Mouse (Mus musculus) midbrain, embryonic 13.5 days (tissue): Measurements from ENCODE around the gene Rrp12. TPM values are rescaled to one million over a fixed set of nuclear protein-coding genes. Genes with fewer than 3 reads are reported as not detected.
"Not testable (repeated sequence)": the region's sequence is repeated elsewhere in the genome, so short reads cannot be mapped to it uniquely, and the experiment has no call there.

Source experiments
- ATAC-seq: fragments of 200-750 bp; cut with Nextera tagmentation; 2 replicates; pipeline ENCODE4 v1.8.0; 2017; ENCODE audit warnings: mild to moderate bottlenecking, moderate TSS enrichment, moderate library complexity
- H3K27ac ChIP-seq: fragments of 300-500 bp; sonication (generic); 2 replicates; pipeline ENCODE4 v1.5.1; 2015; ENCODE audit warnings: inconsistent platforms, mild to moderate bottlenecking, moderate library complexity
- H3K27me3 ChIP-seq: fragments of 300-500 bp; sonication (generic); 2 replicates; pipeline ENCODE4 v1.6.1; 2015; ENCODE audit warnings: mild to moderate bottlenecking, inconsistent platforms
- H3K36me3 ChIP-seq: fragments of 300-500 bp; sonication (generic); 2 replicates; pipeline ENCODE4 v1.6.1; 2015; ENCODE audit warnings: mild to moderate bottlenecking, inconsistent platforms
- H3K4me1 ChIP-seq: fragments of 300-500 bp; sonication (generic); replicated peaks from 2 replicates; pipeline ENCODE4 v1.6.1; 2015; ENCODE audit warnings: inconsistent platforms
- H3K4me2 ChIP-seq: fragments of 300-500 bp; sonication (generic); replicated peaks from 2 replicates; pipeline ENCODE4 v1.6.1; 2015; ENCODE audit warnings: moderate library complexity, mild to moderate bottlenecking, inconsistent platforms
- H3K4me3 ChIP-seq: fragments of 300-500 bp; sonication (generic); replicated peaks from 2 replicates; pipeline ENCODE4 v1.5.1; 2015; ENCODE audit warnings: mild to moderate bottlenecking, inconsistent platforms
- H3K9ac ChIP-seq: fragments of 300-500 bp; sonication (generic); replicated peaks from 2 replicates; pipeline ENCODE4 v1.6.1; 2015; ENCODE audit warnings: mild to moderate bottlenecking, inconsistent platforms
- H3K9me3 ChIP-seq: fragments of 300-500 bp; sonication (generic); 2 replicates; pipeline ENCODE4 v1.6.1; 2016; ENCODE audit warnings: mild to moderate bottlenecking, inconsistent platforms
- WGBS: fragments of 180-500 bp; shearing (Covaris S2); methylation state at CpG from one replicate; pipeline ENCODE4 v1.1.7; 2015; 5-methylcytosine and 5-hydroxymethylcytosine counted together
- polyA plus RNA-seq: library from polyadenylated mRNA; unstranded; fragments of >200 nt; fragmentation: Nextera tagmentation; extraction: Ambion mirVana; gene quantifications from 2 replicates; pipeline ENCODE4 v1.2.1, GENCODE M21; 2015

Gene Rrp12
- polyA plus RNA-seq, 1 experiment from 2014 or later = 15.7 TPM

DNA sequence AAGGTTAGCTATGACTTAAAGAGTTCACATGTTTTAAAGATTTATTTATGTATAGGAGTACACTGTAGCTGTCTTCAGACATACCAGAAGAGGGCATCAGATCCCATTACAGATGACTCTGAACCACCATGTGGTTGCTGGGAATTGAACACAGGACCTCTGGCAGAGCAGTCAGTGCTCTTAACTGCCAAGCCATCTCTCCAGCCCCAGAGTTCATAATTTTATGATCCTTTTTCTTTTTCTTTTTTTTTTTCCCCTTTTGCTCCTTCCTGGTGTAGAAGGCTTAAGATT, 18.6 kb upstream of the Rrp12 start:
- ATAC-seq, H3K4me3 ChIP-seq, H3K9ac ChIP-seq, H3K27me3 ChIP-seq, H3K27ac ChIP-seq, H3K9me3 ChIP-seq: not testable (repeated sequence)
- H3K4me1 ChIP-seq = peaks cover 26% of the 10 kb centered on the region
- peaks cover 32% of the 10 kb centered on the region for H3K36me3 ChIP-seq
- peak overlapping the region; percentile 86; the same call in 1 of the 2 replicates for H3K4me2 ChIP-seq

- H3K4me2 ChIP-seq = peak overlapping the region; percentile 86
- 0 out of 2 replicates have a peak overlapping the region, but pooled peaks have one; percentile 15 for H3K27ac ChIP-seq
- peaks cover 26% of the 10 kb centered on the region for H3K4me1 ChIP-seq
- peak overlapping the region; percentile 90 for H3K4me3 ChIP-seq
- no peaks in the 10 kb centered on the region for H3K27me3 ChIP-seq
- peak overlapping the region; percentile 93 for H3K9ac ChIP-seq
- H3K36me3 ChIP-seq = peaks cover 26% of the 10 kb centered on the region
- no peak for ATAC-seq
- 26% methylated on average over 6 of the region's 6 CpGs for WGBS
- H3K9me3 ChIP-seq = no peaks in the 10 kb centered on the region
Observed at GRCm38 (mm10) chr19:41913774-41914591, 18.0 kb upstream of the Rrp12 start.

DNA sequence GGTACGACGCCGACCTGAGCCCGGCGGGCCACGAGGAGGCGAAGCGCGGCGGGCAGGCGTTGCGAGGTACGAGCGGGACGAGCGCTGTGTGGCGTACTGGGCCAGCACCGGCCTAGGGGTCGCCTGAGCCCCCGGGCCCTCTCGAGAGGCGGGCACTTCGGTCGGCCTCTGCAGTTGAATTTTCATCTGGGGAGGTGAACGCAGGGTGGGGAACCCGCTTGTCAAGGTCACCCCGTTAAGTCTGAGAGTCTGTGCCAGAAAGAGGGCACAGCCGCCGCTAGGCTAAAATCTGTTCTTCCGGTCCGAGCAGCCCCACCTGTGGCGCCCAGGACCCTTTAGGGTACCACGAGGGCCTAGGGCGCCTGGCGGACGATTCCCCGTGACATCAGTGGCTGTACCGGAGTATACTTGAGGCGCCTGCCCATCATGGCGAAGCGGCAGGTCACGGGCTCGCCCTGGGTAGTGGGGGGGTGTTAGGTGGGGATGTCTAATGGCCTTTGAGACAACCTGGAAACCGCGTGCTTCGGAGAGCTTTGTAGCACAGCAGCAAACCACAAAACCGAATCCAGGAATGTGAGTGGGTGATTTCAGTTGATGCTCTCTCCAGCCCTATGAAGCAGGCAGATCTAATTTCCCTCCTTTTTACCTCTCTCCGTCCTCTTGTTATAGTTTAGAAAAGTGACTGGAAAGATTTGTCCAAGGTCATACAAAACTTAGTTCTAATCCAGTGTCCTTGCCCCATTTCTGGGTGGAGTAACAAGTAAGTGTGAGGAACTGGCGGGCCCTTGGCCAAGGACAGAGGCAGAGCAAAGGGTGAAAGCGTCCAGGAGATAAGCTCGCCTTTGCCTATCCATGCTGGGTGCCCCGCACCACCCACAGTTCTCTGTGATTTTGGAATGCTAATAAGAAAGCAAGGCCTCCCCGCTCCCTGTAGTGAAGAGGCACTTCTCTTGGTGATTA, 16.4 kb upstream of the Rrp12 start:
- peak; percentile 63 for ATAC-seq
- Histone ChIP-seq H3K4me2 (peak overlapping the region; percentile 86), H3K9ac (peak overlapping the region; percentile 93), H3K4me1 (peaks cover 26% of the 10 kb centered on the region), H3K27ac (peak overlapping the region; percentile 84), H3K9me3 (no peaks in the 10 kb centered on the region), H3K27me3 (no peaks in the 10 kb centered on the region), H3K4me3 (peak overlapping the region; percentile 90), H3K36me3 (peaks cover 20% of the 10 kb centered on the region)
- WGBS = under 1% methylated on average over 52 of the region's 53 CpGs

DNA sequence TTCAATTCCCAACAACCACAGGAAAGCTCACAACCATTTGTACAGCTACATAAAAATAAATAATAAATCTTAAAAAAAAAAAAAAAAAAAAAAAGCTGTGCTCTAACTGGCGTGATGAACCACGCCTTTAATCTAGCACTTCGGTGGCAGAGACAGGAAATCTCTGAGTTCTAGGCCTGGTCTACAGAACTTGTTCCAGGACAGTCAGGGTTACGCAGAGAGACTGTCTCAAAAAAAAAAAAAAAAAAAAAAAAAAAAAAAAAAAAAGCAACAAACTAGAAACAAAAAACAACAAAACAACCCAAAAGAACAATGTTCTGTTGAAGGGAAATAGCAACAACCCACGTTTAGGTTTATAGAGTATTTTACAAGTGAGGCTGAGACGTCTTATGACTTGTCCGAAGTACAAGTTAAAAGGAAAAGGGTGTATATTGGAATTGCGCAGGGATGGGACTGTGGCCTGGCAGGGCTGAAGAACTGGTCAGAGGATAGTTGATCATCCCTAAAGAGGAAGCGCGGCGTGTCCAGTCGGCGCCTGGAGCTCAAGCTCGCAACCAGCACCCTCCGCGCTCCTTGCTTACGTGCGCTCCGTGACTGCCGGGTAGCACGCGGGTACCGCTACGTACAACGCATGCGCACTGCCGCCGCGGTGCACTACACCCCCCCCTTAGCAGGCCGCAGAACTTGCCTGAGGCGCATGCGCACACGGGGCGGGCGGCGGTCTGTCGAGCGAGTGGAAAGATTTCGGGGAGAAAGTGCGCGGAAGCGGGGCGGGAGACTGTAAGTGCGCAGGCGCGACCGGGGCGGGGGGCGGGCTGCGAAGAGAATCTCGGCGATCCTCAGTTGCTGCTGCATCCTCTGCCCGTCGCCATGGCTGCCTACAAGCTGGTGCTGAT, 15.5 kb upstream of the Rrp12 start, which contains the start of gene Pgam1:
Gene Pgam1, plus strand, starts transcription at position 746 of the 896 bp plus-strand sequence.
- Histone ChIP-seq H3K27me3 (no peaks in the 10 kb centered on the region), H3K4me3 (peak within 1 kb of the TSS; percentile 90), H3K36me3 (peaks cover 10% of the 10 kb centered on the region), H3K9ac (peak within 1 kb of the TSS; percentile 93), H3K9me3 (no peaks in the 10 kb centered on the region), H3K27ac (peak within 1 kb of the TSS; percentile 91), H3K4me1 (peaks cover 26% of the 10 kb centered on the region), H3K4me2 (peak within 1 kb of the TSS; percentile 86)
- peak; percentile 96 for ATAC-seq
- 6% methylated on average over 54 of the region's 54 CpGs for WGBS

GRCm38 (mm10) chr19:41910396-41910795, 14.4 kb upstream of the Rrp12 start:
- Histone ChIP-seq H3K4me3 (no peak overlapping the region), H3K27ac (no peak overlapping the region), H3K9ac (no peak overlapping the region), H3K9me3 (no peaks in the 10 kb centered on the region), H3K36me3 (0 out of 2 replicates have a peak, but pooled peaks cover 2% of the 10 kb centered on the region), H3K4me1 (peaks cover 26% of the 10 kb centered on the region), H3K4me2 (no peak overlapping the region), H3K27me3 (no peaks in the 10 kb centered on the region)
- WGBS = 83% methylated on average over 2 of the region's 2 CpGs
- no peak for ATAC-seq

DNA sequence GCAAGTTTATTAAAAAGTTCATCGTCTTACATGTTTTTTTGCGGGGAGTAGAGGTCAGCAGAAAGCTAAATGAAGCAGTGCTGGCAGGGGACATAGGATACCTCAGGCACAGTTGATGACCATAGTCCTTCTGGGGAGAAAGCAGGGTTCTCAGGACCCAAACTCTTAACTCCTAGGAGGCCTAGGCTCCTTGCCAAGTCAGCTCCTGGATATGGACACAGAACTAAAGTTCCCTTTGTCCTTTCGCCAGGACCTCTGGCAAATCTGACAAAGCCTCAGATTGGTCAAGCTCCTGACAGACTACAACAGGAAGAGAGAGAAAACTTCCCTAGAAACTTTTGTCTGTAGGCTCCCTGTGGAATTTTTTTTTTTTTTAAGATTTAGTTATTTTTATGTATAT, 12.8 kb upstream of the Rrp12 start:
- H3K27ac ChIP-seq = no peak overlapping the region
- 89% methylated on average over 3 of the region's 3 CpGs for WGBS
- peaks cover 13% of the 10 kb centered on the region for H3K4me1 ChIP-seq
- ATAC-seq = no peak
- H3K36me3 ChIP-seq = no peaks in the 10 kb centered on the region
- H3K4me3 ChIP-seq = no peak overlapping the region
- H3K9me3 ChIP-seq = no peaks in the 10 kb centered on the region
- no peak overlapping the region for H3K9ac ChIP-seq
- H3K27me3 ChIP-seq = no peaks in the 10 kb centered on the region
- H3K4me2 ChIP-seq = no peak overlapping the region

DNA sequence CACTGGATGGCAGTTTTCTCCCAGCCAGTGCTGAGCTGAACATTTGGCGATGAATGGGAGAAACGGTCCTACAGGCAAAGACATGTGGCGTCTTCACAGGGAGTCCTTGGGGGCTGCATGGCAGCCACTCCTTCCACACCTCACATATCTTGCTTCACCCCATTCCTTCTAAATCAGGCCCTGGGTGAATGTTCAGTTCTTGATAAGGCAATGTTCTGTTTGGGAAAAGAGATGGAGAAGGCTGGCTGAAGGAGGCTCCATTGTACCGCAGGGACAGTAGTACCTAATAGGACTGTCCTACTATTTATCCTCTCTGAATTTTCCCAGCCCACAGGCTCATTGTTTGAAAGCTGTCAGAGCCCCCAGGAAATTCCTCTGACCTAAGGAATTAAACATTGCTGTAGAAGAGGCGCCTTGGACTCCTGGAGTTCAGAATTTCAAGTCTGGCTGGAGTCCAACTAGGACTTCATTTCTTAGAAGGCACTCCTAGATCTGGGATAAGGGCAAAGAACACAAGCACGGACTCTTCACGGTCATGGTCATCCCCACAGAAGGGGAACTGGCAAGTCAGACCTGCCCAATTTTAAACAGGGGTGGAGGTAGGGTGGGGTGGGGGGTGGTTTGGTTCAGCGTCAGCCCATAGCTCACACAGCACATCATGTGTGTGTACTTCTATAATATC, 11.2 kb upstream of the Rrp12 start:
- no peaks in the 10 kb centered on the region for H3K9me3 ChIP-seq
- H3K27ac ChIP-seq = no peak overlapping the region
- no peaks in the 10 kb centered on the region for H3K27me3 ChIP-seq
- no peak overlapping the region for H3K4me2 ChIP-seq
- no peak overlapping the region for H3K4me3 ChIP-seq
- no peaks in the 10 kb centered on the region for H3K4me1 ChIP-seq
- H3K36me3 ChIP-seq = no peaks in the 10 kb centered on the region
- no peak overlapping the region for H3K9ac ChIP-seq
- ATAC-seq = no peak
- 56% methylated on average over 8 of the region's 8 CpGs for WGBS

GRCm38 (mm10) chr19:41906311-41907078, 10.5 kb upstream of the Rrp12 start:
- Histone ChIP-seq H3K36me3 (no peaks in the 10 kb centered on the region), H3K9ac (no peak overlapping the region), H3K27me3 (no peaks in the 10 kb centered on the region), H3K9me3 (no peaks in the 10 kb centered on the region), H3K4me3 (no peak overlapping the region), H3K4me1 (no peaks in the 10 kb centered on the region), H3K4me2 (no peak overlapping the region), H3K27ac (no peak overlapping the region)
- WGBS = 72% methylated on average over 6 of the region's 6 CpGs
- ATAC-seq = no peak

GRCm38 (mm10) chr19:41905246-41905645, 9.3 kb upstream of the Rrp12 start:
- 95% methylated on average over 2 of the region's 2 CpGs for WGBS
- no peak for ATAC-seq
- no peaks in the 10 kb centered on the region for H3K9me3 ChIP-seq
- H3K27ac ChIP-seq = no peak overlapping the region
- no peak overlapping the region for H3K4me2 ChIP-seq
- H3K27me3 ChIP-seq = no peaks in the 10 kb centered on the region
- H3K4me3 ChIP-seq = no peak overlapping the region
- no peak overlapping the region for H3K9ac ChIP-seq
- H3K4me1 ChIP-seq = no peaks in the 10 kb centered on the region
- H3K36me3 ChIP-seq = no peaks in the 10 kb centered on the region

DNA sequence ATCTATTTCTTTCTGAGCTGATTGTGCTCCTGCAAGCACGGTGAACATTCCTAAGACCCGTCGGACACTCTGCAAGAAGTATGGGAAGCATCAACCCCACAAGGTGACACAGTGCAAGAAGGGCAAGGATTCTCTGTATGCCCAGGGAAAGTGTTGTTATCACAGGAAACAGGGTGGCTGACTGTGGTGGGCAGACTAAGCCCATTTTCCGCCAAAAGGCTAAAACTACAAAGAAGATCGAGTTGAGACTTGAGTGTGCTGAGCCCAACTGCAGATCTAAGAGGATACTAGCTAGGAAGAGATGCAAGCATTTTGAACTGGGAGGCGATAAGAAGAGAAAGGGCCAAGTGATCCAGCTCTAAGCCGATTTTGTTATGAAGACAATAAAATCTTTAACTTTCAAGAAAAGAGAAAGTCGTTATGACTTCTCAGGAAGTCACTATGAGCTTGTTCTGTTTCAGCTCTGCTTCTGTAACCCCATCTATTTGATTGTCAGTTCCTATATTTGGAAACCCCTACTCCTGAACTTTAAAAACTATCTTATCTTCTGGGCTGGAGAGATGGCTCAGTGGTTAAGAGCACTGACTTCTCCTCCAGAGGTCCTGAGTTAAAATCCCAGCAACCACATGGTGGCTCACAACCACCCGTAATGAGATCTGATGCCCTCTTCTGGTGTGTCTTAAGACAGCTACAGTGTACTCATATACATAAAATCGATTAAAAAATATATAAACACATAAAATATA, 7.0 kb upstream of the Rrp12 start:
- Histone ChIP-seq H3K4me1 (no peaks in the 10 kb centered on the region), H3K27me3 (no peaks in the 10 kb centered on the region), H3K9ac (no peak overlapping the region), H3K4me3 (no peak overlapping the region), H3K36me3 (no peaks in the 10 kb centered on the region), H3K9me3 (no peaks in the 10 kb centered on the region), H3K27ac (no peak overlapping the region), H3K4me2 (no peak overlapping the region)
- no peak for ATAC-seq
- WGBS = 85% methylated on average over 10 of the region's 10 CpGs
